Mouse (Mus musculus) heart, embryonic 14.5 days (tissue): ENCODE results near the gene Ess2. TPM values are rescaled to one million over a fixed set of nuclear protein-coding genes. Genes with fewer than 3 reads are reported as not detected.

Experiments used
- ATAC-seq: fragments of 200-750 bp; cut with Nextera tagmentation; 2 replicates; pipeline ENCODE4 v1.8.0; 2017; ENCODE audit warnings: low read depth, moderate TSS enrichment; ENCODE audit not compliant: insufficient number of reproducible peaks, insufficient read depth, low FRiP score
- H3K27ac ChIP-seq, 2 experiments: fragments of 200-500 bp in 1 of 2; fragments of 300-500 bp in 1 of 2; sonication (generic) in 1 of 2; replicated peaks in 1 of 2; 2 replicates each; pipeline ENCODE4 v1.5.1; 2012 to 2014; ENCODE audit warnings: low read depth in 2 of 2, low read length in 2 of 2, control low read depth in 1 of 2, mild to moderate bottlenecking in 1 of 2, mixed read lengths in 1 of 2; ENCODE audit not compliant: control insufficient read depth in 1 of 2, insufficient read depth in 1 of 2
- H3K27me3 ChIP-seq: fragments of 300-500 bp; sonication (generic); 2 replicates; pipeline ENCODE4 v1.6.1; 2014; ENCODE audit warnings: mild to moderate bottlenecking, low read length, control low read depth; ENCODE audit not compliant: control insufficient read depth, insufficient read depth
- H3K36me3 ChIP-seq: fragments of 300-500 bp; sonication (generic); 2 replicates; pipeline ENCODE4 v1.6.1; 2014; ENCODE audit warnings: mild to moderate bottlenecking, control low read depth, low read length, mixed read lengths; ENCODE audit not compliant: control insufficient read depth, insufficient read depth
- H3K4me1 ChIP-seq, 2 experiments: fragments of 200-500 bp in 1 of 2; fragments of 300-500 bp in 1 of 2; sonication (generic) in 1 of 2; 2 replicates each; pipeline ENCODE4 v1.6.1; 2012 to 2014; ENCODE audit warnings: low read length in 2 of 2, control low read depth in 1 of 2, mixed read lengths in 1 of 2; ENCODE audit not compliant: control insufficient read depth in 2 of 2, insufficient read depth in 2 of 2
- H3K4me2 ChIP-seq: fragments of 300-500 bp; sonication (generic); 2 replicates; pipeline ENCODE4 v1.6.1; 2014; ENCODE audit warnings: mild to moderate bottlenecking, low read length
- H3K4me3 ChIP-seq, 2 experiments: fragments of 200-500 bp in 1 of 2; fragments of 300-500 bp in 1 of 2; sonication (generic) in 1 of 2; 2 replicates each; pipeline ENCODE4 v1.5.1; 2012 to 2014; ENCODE audit warnings: low read length in 2 of 2, mild to moderate bottlenecking in 2 of 2, control low read depth in 1 of 2, low read depth in 1 of 2, moderate library complexity in 1 of 2; ENCODE audit not compliant: control insufficient read depth in 1 of 2, insufficient read depth in 1 of 2
- H3K9ac ChIP-seq: fragments of 300-500 bp; sonication (generic); 2 replicates; pipeline ENCODE4 v1.6.1; 2014; ENCODE audit warnings: mild to moderate bottlenecking, low read length
- H3K9me3 ChIP-seq: fragments of 300-500 bp; sonication (generic); 2 replicates; pipeline ENCODE4 v1.6.1; 2016; ENCODE audit warnings: low read length, control low read depth; ENCODE audit not compliant: control insufficient read depth
- WGBS: fragments of 180-500 bp; shearing (Covaris S2); extraction: QIAGEN DNeasy Blood & Tissue Kit; methylation state at CpG from one replicate; pipeline ENCODE4 v1.1.7; 2014; 5-methylcytosine and 5-hydroxymethylcytosine counted together
- polyA plus RNA-seq: library from polyadenylated mRNA; unstranded; fragments of >200 nt; fragmentation: Nextera tagmentation; extraction: Ambion mirVana; gene quantifications from 2 replicates; pipeline ENCODE4 v1.2.1, GENCODE M21; 2014

The Ess2 gene
- polyA plus RNA-seq, 1 experiment from 2014 or later: 27.4 TPM

DNA sequence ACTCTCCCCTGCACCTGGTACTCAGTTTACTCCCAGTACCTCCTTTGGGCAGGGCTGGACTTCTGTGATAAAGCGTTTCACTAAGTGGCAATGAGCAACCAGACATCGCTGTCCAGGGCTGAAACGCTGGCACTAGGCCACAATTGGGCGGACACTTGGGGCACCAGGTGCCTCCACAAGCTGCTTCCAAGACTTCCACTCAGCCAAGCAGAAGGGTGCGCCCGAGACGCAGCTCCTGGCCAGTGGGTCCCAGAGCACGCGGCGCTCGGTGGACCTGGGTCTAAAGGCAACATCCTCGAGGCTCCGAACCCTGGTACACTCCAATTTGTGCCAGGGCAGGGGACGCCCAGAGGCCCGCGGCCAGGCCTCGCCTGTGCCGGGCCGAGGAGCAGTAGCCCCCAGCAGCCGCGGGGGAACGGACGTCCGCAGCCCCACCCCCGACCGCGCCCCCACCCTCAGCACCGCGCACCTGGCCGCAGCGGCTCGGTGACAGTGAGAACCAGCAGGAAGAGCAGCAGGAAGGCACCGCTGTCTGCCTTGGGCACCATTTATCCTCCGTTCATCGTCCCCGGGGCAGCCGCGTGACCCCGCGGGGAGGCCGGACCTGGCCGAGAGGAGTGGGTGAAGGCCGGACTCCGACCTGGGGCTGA is 20.1 kb downstream of the Ess2 start:
- peak overlapping the region; percentile 95 to 97 for H3K27ac ChIP-seq
- under 1% methylated on average over 44 of the region's 44 CpGs for WGBS
- 0 out of 2 replicates have a peak, but pooled peaks cover 6% of the 10 kb centered on the region for H3K36me3 ChIP-seq
- no peaks in the 10 kb centered on the region for H3K27me3 ChIP-seq
- H3K4me3 ChIP-seq: peak overlapping the region; percentile 98
- ATAC-seq: peak; percentile 57
- peak overlapping the region; percentile 97 for H3K9ac ChIP-seq
- no peaks in the 10 kb centered on the region for H3K9me3 ChIP-seq
- H3K4me2 ChIP-seq: peak overlapping the region; percentile 83
- peaks cover 11 to 25% of the 10 kb centered on the region in 2 experiments for H3K4me1 ChIP-seq

- H3K9ac ChIP-seq: peak overlapping the region; percentile 97
- H3K27ac ChIP-seq: peak overlapping the region; percentile 95 to 97; a peak in 3 of 4 replicates
- peak overlapping the region; percentile 98 for H3K4me3 ChIP-seq
- ATAC-seq: no peak
- peaks cover 11 to 25% of the 10 kb centered on the region in 2 experiments for H3K4me1 ChIP-seq
- WGBS: 52% methylated on average over 2 of the region's 2 CpGs
- H3K9me3 ChIP-seq: no peaks in the 10 kb centered on the region
- peak overlapping the region; percentile 83 for H3K4me2 ChIP-seq
- no peaks in the 10 kb centered on the region for H3K27me3 ChIP-seq
- 0 out of 2 replicates have a peak, but pooled peaks cover 6% of the 10 kb centered on the region for H3K36me3 ChIP-seq
Observed at GRCm38 (mm10) chr16:17890342-17890727, 20.8 kb downstream of the Ess2 start.

GRCm38 (mm10) chr16:17889689-17890341 is 21.3 kb downstream of the Ess2 start:
- H3K4me2 ChIP-seq: peak overlapping the region; percentile 83
- H3K4me3 ChIP-seq: peak overlapping the region in 1 of 2 experiments; percentile 98; a peak in 2 of 4 replicates
- no peaks in the 10 kb centered on the region for H3K9me3 ChIP-seq
- WGBS: 82% methylated on average over 6 of the region's 6 CpGs
- H3K9ac ChIP-seq: no peak overlapping the region
- H3K4me1 ChIP-seq: peaks cover 11 to 25% of the 10 kb centered on the region in 2 experiments
- H3K27me3 ChIP-seq: no peaks in the 10 kb centered on the region
- 0 out of 2 replicates have a peak, but pooled peaks cover 6% of the 10 kb centered on the region for H3K36me3 ChIP-seq
- no peak overlapping the region for H3K27ac ChIP-seq
- ATAC-seq: no peak

GRCm38 (mm10) chr16:17884116-17884515 is 27.0 kb downstream of the Ess2 start:
- no peak for ATAC-seq
- Histone ChIP-seq H3K4me3 (no peak overlapping the region), H3K27ac (no peak overlapping the region), H3K9me3 (no peaks in the 10 kb centered on the region), H3K9ac (no peak overlapping the region), H3K27me3 (no peaks in the 10 kb centered on the region), H3K36me3 (peaks cover 8% of the 10 kb centered on the region; the same call in 1 of the 2 replicates), H3K4me1 (peaks cover 4 to 13% of the 10 kb centered on the region in 2 experiments; a peak in 3 of 4 replicates), H3K4me2 (no peak overlapping the region)
- WGBS: 60% methylated on average over 6 of the region's 6 CpGs

DNA sequence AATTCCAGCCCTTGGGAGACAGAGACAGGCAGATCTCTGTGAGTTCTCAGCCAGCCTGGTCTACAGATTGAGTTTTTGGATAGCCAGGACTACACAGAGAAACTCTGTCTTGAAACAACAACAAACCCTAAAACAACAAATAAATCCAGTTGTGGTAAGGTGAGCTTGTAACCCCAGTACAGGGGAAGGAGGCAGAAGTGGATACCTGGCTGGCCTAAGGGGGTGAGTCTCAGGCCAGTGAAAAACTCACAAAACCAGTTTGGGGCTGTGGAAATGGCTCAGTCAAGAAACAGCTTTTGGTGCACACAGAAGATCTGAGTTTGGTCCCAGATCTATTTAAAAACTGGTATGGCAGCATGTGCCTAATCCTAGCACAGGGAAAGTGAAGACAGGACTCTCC is 29.0 kb downstream of the Ess2 start:
- Histone ChIP-seq H3K27me3 (no peaks in the 10 kb centered on the region), H3K4me3 (no peak overlapping the region), H3K9ac (no peak overlapping the region), H3K27ac (no peak overlapping the region), H3K36me3 (peaks cover 8% of the 10 kb centered on the region; the same call in 1 of the 2 replicates), H3K4me1 (peaks cover 6 to 17% of the 10 kb centered on the region in 2 experiments; a peak in 3 of 4 replicates), H3K9me3 (no peaks in the 10 kb centered on the region), H3K4me2 (no peak overlapping the region)
- ATAC-seq: no peak

- Histone ChIP-seq H3K4me2 (no peak overlapping the region), H3K36me3 (peaks cover 8% of the 10 kb centered on the region; the same call in 1 of the 2 replicates), H3K4me3 (no peak overlapping the region), H3K27ac (no peak overlapping the region), H3K4me1 (peaks cover 11 to 27% of the 10 kb centered on the region in 2 experiments), H3K27me3 (no peaks in the 10 kb centered on the region), H3K9me3 (no peaks in the 10 kb centered on the region), H3K9ac (no peak overlapping the region)
- 81% methylated on average over 4 of the region's 4 CpGs for WGBS
- no peak for ATAC-seq
Observed at GRCm38 (mm10) chr16:17879571-17879970, 31.6 kb downstream of the Ess2 start.

GRCm38 (mm10) chr16:17876096-17876495 is 35.1 kb downstream of the Ess2 start:
- ATAC-seq: no peak
- Histone ChIP-seq H3K9me3 (no peaks in the 10 kb centered on the region), H3K4me3 (no peak overlapping the region), H3K4me1 (peaks cover 18 to 45% of the 10 kb centered on the region in 2 experiments), H3K36me3 (peaks cover 9% of the 10 kb centered on the region), H3K9ac (no peak overlapping the region), H3K4me2 (no peak overlapping the region), H3K27ac (no peak overlapping the region), H3K27me3 (no peaks in the 10 kb centered on the region)
- WGBS: 90% methylated on average over 1 of the region's 1 CpGs
